Mouse (Mus musculus): ENCODE measurements around the gene Dock9. TPM values are rescaled to one million over a fixed set of nuclear protein-coding genes. Genes with fewer than 3 reads are reported as not detected.

Gene Dock9
- polyA plus RNA-seq, 1 experiment from 2014 or later: 12.1 TPM

Other genes starting within 250 kb of the Dock9 start
- gene Ubac2, start 80.8 kb upstream of the Dock9 start, polyA plus RNA-seq (2015; fragmentation: Nextera tagmentation; extraction: Ambion mirVana): 51.1 and 52.7 TPM in 2 replicates
- gene Gpr18, start 117.9 kb upstream of the Dock9 start, polyA plus RNA-seq (2015; fragmentation: Nextera tagmentation; extraction: Ambion mirVana): 0.19 and 0.28 TPM in 2 replicates
- 0.73 and 1.1 TPM in 2 replicates for gene Gpr183, start 167.4 kb upstream of the Dock9 start, polyA plus RNA-seq (2015; fragmentation: Nextera tagmentation; extraction: Ambion mirVana)
- not detected in 2 replicates for gene Timm8a2, start 236.8 kb upstream of the Dock9 start, polyA plus RNA-seq (2015; fragmentation: Nextera tagmentation; extraction: Ambion mirVana)